Mouse (Mus musculus): ENCODE measurements around the gene Prim2.

Gene Prim2

DNA sequence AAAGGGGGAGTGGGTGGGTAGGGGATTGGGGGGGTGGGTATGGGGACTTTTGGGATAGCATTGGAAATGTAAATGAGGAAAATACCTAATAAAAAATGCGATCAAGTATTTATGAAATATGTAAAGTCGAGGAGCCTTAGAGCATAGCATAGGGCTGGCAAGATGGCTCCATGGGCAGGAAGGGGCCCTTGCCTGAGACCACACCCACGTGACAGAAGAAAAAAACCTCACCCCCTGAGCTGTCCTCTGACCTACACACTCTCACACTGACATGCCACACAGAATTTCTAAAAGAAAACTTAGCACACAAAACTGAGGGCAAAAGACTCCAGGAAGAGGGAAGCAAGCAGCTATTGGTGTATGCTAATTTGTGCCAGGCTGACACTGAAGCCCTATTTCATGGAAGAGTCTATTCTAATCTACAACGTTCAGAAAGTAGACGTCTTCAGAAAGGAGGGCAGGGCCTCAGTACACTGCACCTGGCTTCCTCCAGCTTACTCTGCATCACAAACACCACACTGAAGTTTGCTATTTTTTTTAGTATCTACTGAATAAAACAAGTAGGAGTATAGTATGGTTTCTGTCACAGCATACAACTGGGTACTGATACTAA, 65.4 kb downstream of the Prim2 start:
- DNase-seq (ENCODE audit: low spot score): no peak

DNA sequence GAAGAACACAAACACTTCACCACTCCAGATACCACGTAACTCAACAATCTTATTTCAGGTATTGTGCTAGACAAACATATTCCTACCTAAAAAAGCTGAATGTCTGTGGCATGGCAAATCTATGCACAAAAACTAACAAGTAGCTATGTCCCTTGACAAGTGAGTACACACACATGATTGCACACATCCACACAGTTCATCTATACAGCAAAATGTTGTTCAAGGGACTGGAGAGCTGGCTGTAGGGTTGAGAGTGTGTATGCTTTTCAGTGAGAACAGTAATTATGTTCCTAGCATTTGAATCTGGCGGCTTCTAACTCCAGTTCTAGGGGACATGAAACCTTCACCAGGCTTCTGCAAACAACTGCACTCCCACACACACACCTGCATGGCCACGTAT, 69.9 kb downstream of the Prim2 start:
- no peak for DNase-seq (ENCODE audit: low spot score)

DNA sequence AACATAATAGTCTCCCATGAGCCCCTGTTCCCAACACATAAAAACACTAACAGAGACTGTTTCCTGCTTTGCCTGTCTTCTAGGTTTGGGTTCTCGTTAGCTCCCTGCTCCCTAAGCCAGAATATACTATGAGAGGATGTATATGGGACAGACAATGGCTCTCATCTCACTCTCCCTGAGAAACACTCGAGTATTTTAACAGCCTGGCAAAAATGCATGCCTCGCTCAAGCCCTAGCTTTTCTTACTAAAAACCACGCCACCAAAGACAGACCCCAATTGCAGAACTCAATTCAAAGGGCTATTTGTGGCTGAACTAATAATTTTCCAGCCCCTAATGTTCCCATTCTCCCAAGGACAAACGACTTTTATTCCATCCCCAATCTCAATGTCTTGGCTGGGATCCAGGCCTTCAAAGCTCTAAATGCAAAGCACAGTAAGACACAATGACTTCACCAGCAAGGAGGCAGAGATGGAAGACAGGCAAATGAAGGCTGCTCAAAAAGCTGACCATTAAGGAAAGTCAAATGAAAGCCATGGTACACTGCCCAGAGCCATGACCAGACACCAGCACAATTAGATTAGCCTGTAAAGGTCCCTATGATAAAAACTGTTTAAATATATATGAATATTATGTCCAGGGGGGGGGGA, 70.5 kb downstream of the Prim2 start:
- no peak for DNase-seq (ENCODE audit: low spot score)

DNA sequence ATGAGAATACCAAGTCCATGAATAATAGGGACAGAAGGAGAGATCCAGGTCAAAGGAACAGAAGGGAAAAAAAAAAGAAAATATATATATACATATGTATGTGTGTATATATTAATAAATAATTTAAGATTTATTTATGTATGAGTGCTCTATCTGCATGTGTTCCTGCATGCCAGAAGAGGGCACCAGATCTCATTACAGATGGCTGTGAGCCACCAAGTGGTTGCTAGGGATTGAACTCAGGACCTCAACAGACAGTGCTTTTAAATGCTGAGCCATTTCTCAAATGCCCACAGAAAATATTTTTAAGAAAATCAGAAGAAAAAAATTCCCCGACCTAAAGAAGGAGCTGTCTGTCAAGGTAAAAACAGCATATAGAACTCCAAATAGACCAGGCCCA, 72.6 kb downstream of the Prim2 start:
- DNase-seq (ENCODE audit: low spot score): no peak

DNA sequence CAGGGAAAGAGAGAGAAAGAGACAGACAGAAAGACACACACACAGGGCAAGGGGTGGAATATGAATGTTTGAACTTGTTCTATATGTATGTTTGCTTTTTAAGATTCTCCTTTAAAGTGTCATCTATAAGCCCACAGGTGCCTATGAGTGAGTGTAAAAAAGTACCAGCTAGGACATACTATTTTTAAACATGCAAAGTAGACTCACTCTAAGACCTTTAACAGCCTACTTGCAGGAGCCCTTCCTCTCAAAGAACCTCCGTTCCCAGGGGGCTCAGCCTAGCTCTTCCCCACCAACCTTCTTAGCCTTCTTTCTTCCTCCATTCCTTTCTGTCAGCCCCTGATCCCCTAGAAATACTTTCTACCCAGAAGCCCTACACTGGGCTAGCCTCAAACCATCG, 73.7 kb downstream of the Prim2 start:
- no peak for DNase-seq (ENCODE audit: low spot score)

DNA sequence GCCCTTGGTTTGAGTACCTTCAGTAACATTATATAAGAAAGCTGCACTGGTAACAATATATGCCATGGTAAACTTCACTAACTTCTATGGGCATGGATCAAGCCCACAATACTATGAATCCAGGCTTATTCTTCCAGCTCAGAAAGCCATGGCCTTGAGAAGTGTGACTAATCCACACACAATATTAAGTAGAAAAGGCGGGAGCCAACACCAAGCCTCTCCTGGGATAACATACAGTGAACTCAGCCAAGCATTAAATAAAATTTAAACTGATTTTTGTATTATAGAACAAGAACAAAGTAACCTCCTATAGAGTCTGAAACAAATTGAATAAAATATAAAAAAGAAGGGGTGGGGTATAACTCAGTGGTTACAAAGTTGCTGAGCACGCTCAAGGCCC, 74.6 kb downstream of the Prim2 start:
- DNase-seq (ENCODE audit: low spot score): no peak

DNA sequence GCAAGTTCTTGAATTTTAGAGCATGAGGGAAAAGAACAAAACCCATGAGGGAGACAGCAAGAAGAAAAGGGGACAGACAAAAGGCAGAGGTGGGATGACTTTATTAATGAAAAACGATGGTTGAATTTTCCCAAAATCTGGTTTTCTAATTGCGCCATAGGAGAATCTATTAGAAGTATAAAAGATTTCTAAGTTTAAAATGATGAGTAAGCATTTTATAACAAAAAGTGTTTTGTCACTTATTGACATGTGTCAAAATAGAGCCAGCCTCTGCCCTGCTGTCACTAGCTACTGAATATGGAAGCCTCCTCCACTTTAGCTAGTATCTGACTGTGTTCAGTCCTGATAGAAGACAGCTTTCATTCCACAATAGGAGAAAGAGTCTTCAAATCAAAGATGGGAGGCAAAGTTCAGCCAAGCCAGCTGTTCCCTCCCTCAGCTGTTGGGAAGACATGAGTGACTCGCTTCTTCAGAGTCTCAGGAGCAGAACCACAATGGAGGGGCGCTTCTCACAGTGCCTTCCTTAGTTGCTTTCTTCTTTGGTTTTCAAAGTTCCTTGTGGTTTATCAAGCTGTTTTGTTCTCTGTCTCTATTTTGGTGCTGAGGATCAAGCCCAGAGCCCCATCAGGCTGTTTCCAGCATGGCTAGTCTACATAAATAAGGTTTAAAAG, 75.7 kb downstream of the Prim2 start:
- DNase-seq (ENCODE audit: low spot score): no peak

DNA sequence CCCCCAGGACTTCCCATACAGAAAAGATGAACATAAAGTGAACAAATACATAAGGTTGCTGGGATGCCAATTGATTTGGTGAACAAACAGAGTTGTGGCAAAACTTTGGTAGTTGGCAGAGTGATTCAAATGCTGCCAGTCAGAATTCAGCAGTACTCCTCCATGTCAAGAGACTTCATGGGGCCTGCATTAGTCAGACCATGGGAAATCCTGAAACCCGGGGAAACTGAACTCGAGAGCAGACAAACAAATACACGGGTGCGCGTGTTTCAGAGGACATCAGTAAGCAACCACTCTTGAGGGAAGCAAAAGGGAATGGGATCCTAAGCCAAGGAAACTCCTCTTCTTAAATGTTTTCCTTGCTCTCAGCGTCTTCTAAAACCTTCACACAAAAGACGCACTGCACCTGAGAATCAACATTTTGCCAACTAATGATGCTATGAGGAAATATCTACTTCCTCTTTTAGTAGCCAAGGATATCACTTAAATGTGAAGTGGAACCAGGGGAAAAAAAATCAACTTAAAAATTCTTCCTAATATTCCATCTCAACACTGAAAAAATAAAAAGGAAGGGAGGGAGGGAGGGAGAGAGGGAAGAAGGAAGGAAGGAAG, 77.5 kb downstream of the Prim2 start:
- no peak for DNase-seq (ENCODE audit: low spot score)

DNA sequence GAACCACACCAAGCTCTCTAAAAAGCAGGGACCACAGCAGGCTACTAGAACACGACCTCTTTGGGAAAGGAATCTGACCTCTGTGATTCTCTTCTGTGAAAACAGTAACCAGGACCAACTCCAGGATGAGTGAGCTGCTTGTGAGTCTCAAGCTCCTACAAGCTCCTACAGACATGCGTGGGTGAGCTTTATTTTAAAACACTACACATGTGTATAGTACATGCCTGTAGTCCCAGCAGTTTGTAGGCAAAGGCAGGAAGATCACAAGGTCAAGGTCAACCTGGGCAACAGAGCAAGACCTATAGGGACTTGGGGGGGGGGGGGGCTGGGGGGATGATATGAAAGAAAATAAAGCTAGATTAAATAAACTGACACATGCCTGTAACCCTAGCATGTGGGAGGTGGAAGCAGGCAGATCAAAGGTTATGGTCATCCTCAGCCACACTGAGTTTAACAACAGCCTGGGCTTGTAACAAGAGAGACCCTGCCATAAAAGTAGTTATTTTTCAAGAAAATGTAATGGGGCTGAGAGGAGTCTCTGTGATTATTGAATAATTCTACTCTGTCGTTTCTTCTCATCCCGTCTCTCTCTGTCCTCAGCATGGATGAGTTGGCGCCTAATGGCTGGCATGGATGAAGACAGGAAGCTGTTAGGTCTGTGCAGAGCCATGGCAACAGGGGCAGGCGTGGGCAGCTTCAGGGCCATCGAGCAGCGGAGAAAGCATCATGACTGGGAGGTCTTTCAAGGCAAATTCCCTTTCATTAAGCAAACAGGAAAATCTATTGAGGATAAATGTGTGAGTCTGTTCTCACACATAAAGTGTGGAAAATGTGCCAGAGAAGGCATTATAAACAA, 78.8 kb downstream of the Prim2 start:
- no peak for DNase-seq (ENCODE audit: low spot score)

DNA sequence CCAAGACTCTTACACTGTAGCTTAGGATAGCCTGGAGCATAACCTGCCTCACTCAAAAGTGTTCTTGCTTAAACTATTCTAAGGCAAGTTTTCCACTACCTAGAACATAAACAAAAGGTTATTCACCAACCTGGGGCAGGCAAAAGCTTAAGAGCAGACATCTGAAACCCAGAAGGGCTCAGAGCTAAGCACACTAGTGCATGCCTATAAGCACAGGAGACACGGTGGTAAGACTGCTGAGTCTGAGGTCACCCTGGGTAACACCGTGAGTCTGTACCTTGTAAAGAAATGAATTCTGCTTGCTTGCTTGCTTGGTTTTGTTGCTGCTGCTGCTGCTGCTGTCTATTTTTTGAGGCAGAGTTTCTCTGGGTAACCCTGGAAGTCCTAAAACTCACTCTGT, 80.1 kb downstream of the Prim2 start:
- DNase-seq (ENCODE audit: low spot score): no peak

DNA sequence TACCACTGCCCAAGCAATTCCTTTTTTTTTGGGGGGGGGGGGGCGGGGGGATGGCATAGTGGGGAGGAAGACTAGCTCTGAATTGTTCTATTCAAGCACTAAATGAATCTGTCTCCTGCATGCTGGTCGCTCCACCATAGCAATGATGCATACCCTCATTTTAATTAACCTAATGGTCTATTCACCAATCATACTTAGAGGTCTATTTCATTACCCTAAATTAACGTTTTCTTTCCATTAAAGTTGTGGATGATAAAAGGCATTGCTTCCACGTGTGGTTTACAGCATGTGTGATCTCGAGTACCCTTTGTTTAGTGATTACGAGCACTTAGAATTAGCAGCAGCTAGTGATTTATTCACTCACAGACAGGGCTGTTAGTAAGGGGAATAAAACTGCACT, 81.0 kb downstream of the Prim2 start:
- DNase-seq (ENCODE audit: low spot score): no peak

DNA sequence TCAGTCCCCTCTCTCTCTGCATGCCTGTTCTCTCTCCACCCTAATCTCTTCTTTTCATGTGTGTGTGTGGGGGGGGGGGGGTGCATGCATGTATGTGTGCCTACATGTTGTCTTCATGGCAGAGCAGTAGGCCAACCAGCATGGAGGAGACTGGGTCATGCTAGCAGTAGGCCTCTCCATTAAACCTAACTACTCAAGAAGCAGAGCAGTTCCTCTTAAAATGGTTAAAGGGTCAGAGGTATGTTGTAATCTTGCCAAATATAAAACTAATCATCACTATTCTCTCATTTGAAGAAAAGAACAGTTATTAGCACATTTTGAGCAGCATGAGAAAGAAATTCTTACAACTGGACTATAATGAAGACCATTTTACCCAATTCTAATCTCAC, 85.0 kb downstream of the Prim2 start:
- no peak for DNase-seq (ENCODE audit: low spot score)

DNA sequence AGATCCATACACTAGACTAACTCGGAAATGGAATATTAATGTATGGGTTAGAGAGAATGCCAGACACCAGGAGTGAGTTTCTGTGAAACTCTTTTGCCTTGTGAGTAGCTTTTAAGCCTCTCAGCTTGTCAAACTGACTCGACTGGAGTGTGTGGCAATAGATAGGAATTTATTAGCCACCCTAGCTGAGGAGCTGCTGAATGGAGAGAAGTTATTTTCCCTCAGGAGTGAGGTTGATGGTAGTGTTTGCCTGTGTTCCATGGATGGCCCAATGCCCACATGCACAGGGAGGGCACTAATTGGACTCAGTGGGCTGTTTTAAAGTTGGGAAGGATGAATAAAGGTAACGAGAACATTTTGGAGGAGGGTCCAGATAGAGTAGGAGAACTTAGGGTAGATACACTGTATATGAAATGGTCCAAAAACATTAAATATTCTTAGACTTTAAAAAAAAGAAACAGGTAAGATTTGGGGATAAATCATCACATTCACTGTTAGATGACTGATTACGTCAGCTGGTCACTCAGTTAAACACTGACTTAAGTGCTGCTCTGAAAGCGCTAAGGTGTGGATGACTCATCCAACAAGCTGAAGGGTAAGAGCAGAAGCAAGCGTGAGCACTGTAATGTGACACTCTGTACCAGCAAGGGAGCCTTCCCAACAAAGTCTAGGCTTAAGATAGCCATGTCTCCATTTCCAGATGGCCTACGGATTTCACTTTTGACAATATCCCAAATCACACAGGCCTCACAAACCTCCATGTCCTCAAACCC, 85.6 kb downstream of the Prim2 start:
- DNase-seq (ENCODE audit: low spot score): no peak

DNA sequence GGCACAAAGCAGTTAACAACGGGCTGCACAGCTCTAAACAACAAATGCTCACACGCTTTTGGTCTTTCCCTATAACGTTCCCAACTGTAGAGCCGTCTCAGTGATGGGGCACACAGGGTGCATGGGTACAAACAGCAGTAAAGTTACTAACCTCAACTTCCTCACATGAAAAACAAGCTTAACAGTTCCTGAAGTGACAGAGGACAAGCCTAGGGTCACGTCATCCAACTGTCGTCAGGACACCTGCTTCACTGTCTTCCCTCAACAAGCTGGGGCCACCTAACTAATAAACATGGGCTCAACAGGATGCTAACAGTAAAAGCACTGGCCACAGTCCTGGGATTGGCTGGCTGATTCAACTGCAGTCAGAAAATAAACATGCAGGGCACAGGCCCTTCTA, 91.0 kb downstream of the Prim2 start:
- no peak for DNase-seq (ENCODE audit: low spot score)

DNA sequence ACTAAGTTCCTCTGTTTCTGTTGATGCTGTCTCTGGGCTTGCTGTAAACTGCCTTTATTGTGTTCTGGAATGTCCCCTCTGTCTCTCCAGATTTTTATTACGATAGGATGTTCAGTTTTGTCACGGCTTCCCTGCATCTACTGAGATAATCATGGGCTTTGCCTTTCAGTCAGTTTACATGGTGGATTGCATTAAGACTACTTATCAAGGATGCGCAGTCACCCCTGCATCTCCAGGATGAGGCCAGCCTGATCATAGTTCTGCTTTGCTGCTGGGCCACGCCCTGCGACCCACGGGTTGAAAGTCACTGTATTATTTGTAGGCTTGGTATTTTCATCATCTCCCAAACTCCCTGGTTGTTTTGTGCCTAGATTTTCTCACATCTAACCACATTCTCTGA, 95.1 kb downstream of the Prim2 start:
- peak; percentile 42 for DNase-seq (ENCODE audit: low spot score)

DNA sequence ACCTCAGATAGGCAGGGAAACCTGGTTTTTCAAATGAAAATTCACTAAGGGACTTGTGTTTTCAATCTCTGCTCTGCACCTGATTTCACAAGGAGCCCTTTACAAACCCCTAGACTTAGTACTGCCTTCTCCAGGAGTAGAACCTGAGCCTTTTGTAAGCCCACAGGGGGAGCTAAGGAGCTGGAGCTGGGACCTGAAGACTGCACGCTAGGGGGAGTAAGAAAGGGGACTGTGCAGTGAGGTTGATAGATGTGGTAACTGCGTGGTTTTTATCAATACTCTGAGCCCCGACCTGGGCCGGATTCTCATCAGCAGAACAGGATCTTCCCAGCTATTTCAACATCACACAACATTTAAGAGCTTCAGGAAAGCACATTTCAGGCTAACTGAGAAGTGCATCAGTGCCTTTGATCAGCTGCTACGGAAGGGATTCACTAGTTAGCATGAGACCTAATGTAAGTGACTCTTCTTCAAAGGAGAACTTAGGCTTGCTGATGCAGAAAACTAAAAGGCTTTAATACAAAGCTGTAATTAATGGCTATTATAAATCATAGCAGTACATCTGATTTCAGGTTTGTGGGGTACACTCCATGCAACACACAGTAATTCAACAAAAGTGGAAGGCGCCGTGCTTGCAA, 103.7 kb downstream of the Prim2 start:
- DNase-seq (ENCODE audit: low spot score): peak; percentile 21

DNA sequence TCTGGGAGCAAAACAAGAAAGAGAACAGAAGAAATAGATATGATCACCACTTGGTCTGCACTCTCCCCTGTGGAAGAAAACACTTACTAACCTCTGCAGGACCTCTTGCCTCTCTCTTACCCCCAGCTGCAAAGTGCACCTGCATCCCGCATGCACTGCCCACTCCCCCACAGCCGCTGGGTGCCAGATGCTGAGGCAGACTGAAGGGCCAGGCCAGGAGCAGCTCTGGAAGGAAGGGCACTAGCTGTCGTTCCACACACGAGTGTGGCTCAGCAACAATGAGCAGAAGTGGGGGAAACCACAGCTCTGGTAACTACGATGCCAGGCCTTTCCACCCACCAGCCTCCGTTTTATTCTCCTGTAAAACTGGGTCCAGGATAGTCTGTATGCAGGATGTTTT, 105.6 kb downstream of the Prim2 start:
- no peak for DNase-seq (ENCODE audit: low spot score)

DNA sequence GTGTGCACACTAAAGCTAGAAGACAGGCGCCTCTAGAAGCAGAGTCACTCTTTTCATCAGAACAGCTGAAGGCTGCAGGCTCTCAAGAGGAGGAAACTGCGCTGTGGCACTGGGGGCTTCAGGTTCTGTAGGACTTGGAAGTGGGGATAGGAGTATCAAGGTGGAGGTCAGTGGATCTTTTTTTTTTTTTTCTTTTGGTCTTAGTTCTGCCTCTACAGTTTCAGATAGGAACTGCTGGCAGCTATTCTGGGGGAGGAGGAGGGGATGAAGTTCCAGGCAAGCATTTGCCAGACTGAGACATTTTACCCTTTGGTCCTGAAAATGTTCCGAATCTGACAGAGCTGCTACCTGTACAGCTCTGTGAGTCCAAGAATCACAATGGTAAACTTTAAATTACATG, 106.0 kb downstream of the Prim2 start:
- no peak for DNase-seq (ENCODE audit: low spot score)

DNA sequence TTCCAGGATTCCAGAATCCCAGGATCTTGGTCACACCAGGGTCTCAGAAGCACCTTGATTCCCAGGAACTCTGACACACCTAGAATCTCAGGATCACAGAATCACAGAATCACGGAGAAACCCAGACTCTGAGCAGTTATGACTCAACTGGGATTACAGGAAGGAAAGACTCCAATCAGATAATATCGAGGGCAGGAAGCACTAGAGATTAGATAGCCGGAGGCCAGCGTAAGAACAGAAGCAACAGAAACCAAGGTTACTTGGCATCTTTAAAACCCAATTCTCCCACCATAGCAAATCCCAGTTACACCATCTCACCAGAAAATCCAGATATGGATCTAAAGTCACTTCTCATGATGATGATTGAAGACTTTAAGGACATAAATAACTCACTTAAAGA, 113.0 kb downstream of the Prim2 start:
- no peak for DNase-seq (ENCODE audit: low spot score)

DNA sequence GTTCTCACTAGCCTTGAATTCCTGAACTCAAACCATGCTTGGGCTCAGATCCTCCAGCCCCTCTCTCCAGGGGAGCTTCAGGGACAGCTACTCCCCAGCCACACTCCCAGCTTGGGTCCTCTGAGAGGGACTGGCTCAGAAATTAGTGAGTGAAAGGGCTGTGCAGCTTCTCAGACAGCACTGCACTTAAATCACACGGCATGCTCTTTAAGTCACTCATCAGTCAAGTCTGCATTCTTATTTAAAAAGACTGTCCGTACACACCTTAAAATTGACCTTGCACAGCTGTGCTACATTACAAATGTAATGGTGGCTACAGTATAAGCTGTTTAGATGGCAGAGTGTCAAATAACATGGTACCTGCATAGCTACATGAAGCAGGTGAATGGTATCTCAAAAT, 114.0 kb downstream of the Prim2 start:
- no peak for DNase-seq (ENCODE audit: low spot score)

DNA sequence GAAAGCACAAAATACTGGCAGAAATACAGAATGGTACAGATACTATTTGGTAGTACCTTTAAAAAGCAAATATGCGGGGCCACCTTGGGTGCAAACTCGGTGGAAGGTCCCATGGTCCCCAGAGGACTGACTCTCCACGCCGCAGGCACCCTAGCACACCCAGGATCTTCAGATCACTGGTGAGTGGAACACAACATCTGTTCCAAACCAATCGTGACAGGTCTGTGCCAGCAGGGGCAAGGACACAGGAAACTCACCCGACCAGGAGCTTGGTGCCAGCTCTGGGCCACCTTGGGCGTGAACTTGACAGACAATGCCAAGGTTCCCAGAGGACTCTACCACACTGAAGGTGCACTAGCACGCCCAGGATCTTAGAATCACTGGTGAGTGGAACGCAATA, 118.2 kb downstream of the Prim2 start:
- peak; percentile 9 for DNase-seq (ENCODE audit: low spot score)
